Mouse (Mus musculus) right cerebral cortex, postnatal 36 days (tissue): ENCODE results near the gene Pogk.

Experiments used
- DNase-seq, 2 experiments: peaks; one replicate each; pipeline ENCODE4 v3.0.0; 2022; ENCODE audit warnings: low spot score in 2 of 2, mixed read lengths in 1 of 2

Pogk gene

GRCm38 (mm10) chr1:166409701-166410220 lies at the start of gene Pogk:
TSS of gene Pogk (minus strand) at chr1:166409863.
- peak; percentile 52 to 58 for DNase-seq

DNA sequence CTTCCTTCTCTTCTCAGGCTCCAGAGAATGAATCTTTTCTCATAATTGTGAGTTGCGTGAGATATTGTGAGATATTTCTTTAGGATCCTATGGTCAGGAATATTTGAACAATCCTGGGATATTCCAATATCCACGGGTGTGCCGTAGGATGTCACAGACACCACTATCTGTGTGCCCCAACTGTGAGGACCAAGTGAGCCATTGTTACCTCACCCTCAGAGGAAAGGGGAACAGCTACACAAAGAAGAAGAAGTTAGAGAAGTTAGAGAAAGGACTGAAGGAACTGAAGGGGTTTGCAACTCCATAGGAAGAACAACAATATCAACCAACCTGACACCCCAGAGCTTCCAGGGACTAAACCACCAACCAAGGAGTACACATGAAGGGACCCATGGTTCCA lies 32.3 kb upstream of the Pogk start:
- no peak for DNase-seq

- no peak for DNase-seq
These were observed 29.8 kb upstream of the Pogk start for GRCm38 (mm10) chr1:166439426-166439825.

GRCm38 (mm10) chr1:166429809-166430431 lies 20.3 kb upstream of the Pogk start:
- DNase-seq, result peak in 1 of 2 experiments; percentile 28

DNA sequence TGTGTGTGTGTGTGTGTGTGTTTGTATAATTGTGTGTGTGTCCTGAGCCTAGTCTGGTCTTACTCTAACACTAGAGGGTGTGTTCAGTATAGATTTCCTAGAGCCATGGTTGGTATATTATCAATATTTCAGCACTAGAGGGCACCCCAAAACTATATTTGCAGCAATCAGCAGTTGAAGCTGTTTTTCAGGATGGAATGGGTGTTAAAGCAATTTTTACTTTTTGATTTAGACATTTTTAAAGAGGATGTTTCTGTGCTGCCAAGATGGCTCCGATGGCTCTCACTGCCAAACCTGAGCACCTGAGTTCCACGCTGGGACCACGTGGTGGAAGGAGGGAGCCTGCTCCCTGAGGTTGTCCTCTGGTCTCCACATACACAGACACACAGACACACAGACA lies 19.4 kb upstream of the Pogk start:
- DNase-seq, result no peak

- no peak for DNase-seq
These were observed 2.6 kb upstream of the Pogk start for GRCm38 (mm10) chr1:166412266-166412665.

- no peak for DNase-seq
These were observed 1.9 kb upstream of the Pogk start for GRCm38 (mm10) chr1:166411541-166411940.

- DNase-seq, result no peak
These were observed 424 bp downstream of the Pogk start for GRCm38 (mm10) chr1:166409177-166409700.

- no peak for DNase-seq
These were observed 5.8 kb downstream of the Pogk start for GRCm38 (mm10) chr1:166403846-166404245.

DNA sequence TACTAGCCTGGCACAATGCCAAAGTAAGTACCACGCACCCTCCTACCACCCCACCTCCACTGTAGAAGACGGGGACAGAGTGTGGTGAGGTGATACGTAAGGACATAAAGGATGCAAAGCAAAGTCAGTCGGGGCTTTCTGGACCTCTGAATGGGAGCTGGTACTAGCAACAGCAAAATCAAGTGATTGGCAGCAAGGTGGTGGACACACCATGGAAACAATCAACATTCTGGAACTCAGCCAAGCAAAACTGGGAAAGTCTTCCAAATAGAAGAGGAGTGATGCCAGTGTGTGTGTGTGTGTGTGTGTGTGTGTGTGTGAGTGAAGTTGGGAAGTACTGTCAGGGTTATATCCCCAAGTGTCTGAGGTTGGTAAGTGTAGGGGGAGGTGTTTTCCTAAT lies 7.7 kb downstream of the Pogk start:
- no peak for DNase-seq

DNA sequence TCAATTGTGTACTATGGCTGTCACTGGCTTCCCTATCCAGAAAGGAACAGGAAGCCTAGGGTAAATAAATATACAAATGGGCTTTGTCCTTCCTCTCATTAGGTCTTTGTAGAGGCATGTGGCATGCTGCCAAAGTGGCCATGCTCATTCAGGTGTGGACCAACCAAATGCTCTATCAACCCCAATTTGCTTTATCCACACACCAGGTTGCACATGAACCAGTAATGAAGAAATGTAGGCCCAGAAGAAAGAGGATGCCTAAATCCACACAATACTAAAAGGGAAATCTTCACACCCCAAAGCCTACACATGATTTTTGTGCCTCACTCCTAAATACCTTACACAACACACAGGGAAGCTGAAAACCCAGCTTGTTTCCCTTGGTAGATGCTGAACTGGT lies 8.2 kb downstream of the Pogk start:
- no peak for DNase-seq

- no peak for DNase-seq
These were observed 13.3 kb downstream of the Pogk start for GRCm38 (mm10) chr1:166396381-166396780.

GRCm38 (mm10) chr1:166395661-166396060 lies 14.0 kb downstream of the Pogk start:
- DNase-seq, result no peak

- DNase-seq, result no peak
These were observed 14.9 kb downstream of the Pogk start for GRCm38 (mm10) chr1:166394770-166395169.

DNA sequence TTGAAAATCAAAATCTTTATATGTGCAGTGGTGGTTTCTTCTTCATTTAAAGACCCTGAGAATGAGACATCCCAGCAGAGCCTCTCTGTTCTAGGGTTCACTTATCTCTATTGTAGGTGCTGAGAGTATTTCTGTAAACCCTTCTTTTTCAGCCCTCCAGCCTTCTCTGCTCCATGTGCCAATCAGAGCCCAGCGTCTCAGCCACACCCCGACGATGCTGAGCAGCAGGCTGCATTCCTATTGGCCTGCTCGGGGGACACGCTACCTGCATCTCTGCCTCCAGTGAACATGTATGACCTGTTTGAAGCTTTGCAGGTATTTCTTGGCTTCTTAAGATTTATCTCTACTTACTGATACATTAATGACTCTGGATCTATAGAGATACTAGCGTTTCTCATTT lies 18.0 kb downstream of the Pogk start:
- DNase-seq, result no peak

- no peak for DNase-seq
These were observed 20.1 kb downstream of the Pogk start for GRCm38 (mm10) chr1:166389406-166390125.

DNA sequence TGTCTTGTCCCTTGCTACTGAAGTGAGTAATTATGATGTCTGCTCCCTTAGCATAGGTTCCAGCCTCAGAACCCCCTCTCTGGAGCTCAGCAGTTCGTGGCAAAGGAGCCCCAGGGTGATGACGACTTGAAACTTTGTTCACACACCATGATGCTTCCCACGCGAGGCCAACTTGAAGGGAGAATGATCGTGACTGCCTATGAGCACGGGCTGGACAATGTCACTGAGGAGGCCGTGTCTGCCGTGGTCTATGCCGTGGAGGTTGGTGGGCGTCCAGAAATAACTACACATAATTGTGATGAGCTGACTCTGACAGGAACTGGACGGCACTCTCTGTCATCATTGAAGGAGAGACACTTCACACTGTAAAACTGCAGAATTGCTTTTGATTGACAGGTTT lies 21.2 kb downstream of the Pogk start:
- DNase-seq, result no peak

GRCm38 (mm10) chr1:166385431-166385830 lies 24.2 kb downstream of the Pogk start:
- DNase-seq, result no peak

- no peak for DNase-seq
These were observed 25.0 kb downstream of the Pogk start for GRCm38 (mm10) chr1:166384614-166385013.

DNA sequence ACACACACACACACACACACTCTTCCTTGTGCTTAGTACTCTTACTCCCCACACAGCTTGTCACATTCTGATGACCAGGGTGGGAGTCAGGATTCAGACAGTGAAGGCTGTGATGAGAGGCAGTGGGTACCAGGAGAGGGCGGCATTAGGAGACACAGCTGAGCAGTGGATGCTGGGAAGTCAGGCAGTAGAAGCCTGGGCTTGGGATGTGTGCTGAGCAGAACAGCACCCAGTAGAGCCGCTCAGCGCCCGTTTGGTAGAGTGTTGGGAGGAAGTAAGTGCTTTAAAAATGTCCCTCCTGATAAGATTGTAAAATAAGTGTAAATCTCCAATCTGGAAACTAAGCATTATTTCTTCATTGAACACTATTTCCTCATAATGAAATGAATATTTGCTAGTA lies 27.0 kb downstream of the Pogk start:
- DNase-seq, result no peak

GRCm38 (mm10) chr1:166381821-166382220 lies 27.8 kb downstream of the Pogk start:
- DNase-seq, result no peak

- DNase-seq, result no peak
These were observed 28.3 kb downstream of the Pogk start for GRCm38 (mm10) chr1:166381336-166381735.

GRCm38 (mm10) chr1:166379630-166380231 lies 29.9 kb downstream of the Pogk start:
- peak; percentile 35 to 44 for DNase-seq
